Mouse (Mus musculus) CD4-positive, CD25-positive, alpha-beta regulatory T cell, adult 4 months (primary cell): ENCODE measurements around the gene Lman2l. TPM values are rescaled to one million over a fixed set of nuclear protein-coding genes. Genes with fewer than 3 reads are reported as not detected.

Experiments used
- ATAC-seq: one replicate; pipeline ENCODE4 v1.8.0; 2017
- polyA plus RNA-seq, 2 experiments: library from polyadenylated mRNA; unstranded; fragments of 100-300 nt; shearing (Covaris generic); gene quantifications; one replicate each; pipeline ENCODE4 v1.2.1; 2017

Gene Lman2l
- polyA plus RNA-seq, 2 experiments from 2014 or later = 11.0 to 11.8 TPM

- ATAC-seq = no peak
Measured at GRCm38 (mm10) chr1:36457388-36458014, 12.4 kb upstream of the Lman2l start.

DNA sequence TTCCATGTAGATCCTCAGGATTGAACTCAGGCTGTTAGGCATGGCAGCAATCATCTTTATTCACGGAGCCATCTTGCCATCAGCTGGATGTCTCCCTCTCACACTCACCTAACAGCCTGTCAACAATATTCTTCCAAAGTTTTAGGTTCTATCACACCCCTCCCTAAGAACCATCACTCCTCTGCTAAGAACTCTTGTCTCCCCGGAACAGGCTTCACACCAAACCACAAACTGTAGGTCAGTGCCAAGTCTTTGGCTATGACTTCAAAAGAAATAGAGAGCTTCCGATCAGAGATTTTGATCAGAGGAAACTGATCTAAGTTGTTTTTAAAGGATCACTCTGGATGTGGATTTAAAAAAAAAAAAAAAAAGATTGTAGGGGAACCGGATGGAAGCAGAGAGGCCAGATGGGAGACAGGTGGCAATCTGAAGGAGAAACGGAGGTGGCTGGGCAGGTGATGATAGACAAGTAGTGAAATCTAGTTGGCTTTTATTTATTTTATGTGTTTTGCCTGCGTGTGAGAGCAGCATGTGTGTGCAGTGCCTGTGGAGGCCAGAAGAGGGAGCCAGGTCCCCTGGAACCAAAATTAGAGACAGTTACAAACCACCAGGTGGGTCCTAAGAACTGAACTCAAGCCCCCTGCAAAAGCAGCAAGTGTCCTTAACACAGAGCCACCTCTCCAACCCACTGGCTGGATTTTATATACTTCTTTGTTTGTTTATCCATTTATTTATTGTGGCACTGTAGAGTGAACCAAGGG, 9.2 kb upstream of the Lman2l start:
- ATAC-seq = no peak

DNA sequence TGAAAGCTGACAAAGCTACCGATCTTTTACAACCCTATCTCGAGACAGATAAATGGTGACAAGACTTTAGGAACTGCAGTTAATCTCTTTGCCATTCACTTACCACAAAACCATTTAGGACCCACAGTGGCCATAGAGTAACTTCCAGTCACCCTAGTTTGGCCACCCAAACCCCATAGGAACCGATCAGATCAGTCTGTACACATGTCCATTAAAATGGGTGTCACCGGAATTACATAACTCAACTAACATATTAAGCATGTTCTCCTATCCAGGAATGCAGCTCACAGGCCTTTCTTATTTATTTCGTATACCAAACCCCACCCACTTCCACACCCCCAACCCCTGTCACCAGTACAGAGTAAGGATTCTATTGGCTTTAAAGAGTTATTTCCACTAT, 1.8 kb upstream of the Lman2l start:
- no peak for ATAC-seq

- no peak for ATAC-seq
Measured at GRCm38 (mm10) chr1:36446106-36446824, 1.2 kb upstream of the Lman2l start.

- ATAC-seq = no peak
Measured at GRCm38 (mm10) chr1:36445508-36445907, 437 bp upstream of the Lman2l start.

DNA sequence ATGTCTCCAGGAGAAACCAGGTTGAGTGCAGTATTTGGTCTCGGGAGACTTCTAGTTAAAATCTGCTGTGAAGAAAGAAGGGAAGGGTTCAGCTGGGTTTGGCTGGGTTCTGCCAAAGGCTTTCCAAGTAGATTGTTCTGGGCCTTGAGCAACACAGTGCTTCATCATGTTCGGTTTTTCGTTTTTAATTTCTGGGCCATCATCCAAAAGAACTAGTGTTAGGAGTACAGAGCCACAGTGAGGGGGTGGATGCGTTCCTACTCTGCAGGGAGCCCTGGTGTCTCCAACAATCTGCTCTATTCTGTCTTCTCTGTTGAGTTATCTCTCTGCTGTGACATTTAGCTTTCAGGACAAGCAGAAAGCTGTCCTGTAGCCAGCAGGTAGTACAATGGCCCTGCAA, 4.0 kb downstream of the Lman2l start:
- ATAC-seq = no peak

DNA sequence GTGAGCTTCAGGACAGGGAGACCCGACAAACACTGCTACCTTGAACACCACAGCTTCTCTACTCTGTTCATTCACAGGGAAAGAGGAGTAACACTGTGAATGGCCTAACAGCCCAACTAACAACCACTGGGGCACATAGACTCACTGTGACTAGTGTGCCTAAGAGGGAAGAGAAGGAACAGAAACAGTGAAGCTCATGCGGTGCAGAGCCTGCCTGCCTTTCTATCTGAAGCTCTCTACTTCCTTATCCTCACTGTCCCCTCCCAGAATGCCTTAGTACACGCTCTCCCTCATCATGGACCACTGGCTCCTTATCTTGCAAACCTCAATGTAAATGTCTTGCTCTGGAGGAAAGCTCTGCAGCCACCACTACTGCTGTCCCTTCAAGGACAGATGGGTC, 7.8 kb downstream of the Lman2l start:
- ATAC-seq = no peak

DNA sequence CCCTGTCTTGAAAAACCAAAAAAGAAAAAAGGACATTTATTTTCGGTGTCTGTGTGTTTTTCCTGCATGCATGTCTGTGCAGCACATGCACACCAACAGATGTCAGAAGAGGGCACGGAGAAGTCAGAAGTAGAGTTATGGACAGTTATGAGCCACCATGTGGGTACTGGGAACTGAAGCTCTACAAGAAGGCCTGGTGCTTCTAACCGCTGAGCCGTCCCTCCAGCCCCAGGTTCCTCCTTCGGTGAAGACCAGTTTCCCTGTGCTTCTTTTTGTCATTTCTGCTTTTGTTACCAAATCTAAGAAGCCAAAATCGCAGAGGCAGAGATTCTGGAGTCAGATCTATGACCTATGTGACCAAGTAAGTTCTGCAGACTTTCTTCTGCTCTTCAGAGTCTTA, 8.6 kb downstream of the Lman2l start:
- ATAC-seq = no peak

- no peak for ATAC-seq
Measured at GRCm38 (mm10) chr1:36435071-36435470, 10.0 kb downstream of the Lman2l start.

DNA sequence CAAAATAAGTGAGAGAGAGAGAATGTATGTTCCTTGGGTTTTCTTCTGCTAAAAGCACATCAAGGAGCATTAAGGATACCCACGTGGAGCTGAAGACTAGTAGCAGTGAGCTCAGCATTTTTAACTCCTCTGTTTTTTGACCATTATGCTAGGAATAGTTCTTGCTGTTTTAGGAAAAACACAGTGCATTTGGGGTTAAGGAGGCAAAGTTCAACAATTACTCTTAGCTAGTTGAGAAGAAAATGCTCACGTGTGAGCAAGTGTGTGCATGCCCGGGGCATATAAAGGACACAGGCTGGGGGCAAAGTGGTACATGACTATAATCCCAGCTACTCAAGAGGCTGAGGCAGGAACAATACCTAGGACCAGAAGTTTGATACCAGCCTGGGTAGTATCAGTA, 11.5 kb downstream of the Lman2l start:
- ATAC-seq = no peak

DNA sequence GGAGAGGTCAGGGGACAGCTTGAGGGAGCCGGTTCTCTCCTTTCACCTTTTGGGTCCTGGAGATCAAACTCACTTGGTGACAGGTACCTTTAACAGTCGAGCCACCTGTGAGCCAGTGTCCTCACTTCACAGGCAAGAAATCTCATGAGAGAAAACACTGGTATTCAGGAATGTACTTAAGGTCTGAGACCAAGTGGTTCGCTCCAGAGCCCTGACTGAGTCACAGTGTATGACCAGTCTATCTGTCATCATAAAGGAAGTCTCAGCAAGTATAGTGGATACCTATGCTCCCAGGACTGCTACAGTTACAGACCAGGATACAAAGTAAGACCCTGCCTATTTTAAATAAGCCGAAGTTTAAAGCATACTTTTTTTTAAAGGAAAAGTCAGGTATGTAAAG, 12.1 kb downstream of the Lman2l start:
- ATAC-seq = no peak

GRCm38 (mm10) chr1:36429511-36429910, 15.6 kb downstream of the Lman2l start:
- ATAC-seq = no peak

GRCm38 (mm10) chr1:36404531-36404930, 40.5 kb downstream of the Lman2l start:
- no peak for ATAC-seq

- ATAC-seq = no peak
Measured at GRCm38 (mm10) chr1:36401509-36401908, 43.6 kb downstream of the Lman2l start.

- no peak for ATAC-seq
Measured at GRCm38 (mm10) chr1:36397041-36397440, 48.0 kb downstream of the Lman2l start.

GRCm38 (mm10) chr1:36379582-36379981, 65.5 kb downstream of the Lman2l start:
- no peak for ATAC-seq

- no peak for ATAC-seq
Measured at GRCm38 (mm10) chr1:36378880-36379279, 66.2 kb downstream of the Lman2l start.

DNA sequence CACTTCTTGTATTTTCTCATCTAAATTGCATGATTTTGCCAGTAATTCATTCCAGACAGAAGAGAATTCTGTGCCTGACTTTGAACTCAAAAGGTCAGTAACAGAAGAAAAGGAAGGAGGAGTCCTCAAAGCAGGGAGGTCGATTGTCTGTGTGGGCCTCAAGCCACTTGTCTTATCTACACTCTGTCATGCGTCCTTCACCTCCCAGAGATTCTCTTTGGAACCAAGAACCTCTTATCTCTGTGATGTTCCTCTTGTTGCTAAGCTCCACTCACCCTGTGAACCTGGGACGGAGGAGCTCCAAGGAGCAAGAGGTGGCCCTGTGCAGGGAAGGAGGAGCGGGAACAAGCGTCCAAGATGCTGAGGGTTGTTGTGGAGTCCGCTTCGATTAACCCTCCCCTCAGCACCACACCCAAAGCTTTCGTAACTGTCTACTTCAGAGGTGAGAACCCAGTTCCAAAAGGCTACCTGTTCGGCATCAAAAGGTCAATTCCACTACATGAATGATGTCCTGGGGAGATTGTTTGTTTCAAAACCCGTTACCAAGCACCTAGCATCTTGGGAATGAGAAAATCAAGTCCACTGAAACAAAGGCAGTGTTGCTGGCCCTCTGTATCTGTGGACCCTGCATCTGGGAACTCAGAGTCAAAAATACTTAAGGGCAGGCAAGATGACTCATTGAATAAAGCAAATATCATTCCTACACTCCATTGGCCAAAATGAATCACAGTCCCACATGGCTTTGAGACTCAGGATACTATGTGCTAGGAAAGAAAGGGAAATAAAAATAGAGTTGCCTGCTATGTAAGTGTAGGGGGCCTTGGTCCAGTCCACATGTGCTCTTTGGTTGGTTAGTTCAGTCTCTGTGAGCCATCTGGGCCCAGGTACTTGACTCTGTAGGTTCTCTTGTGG, 72.9 kb downstream of the Lman2l start, which contains the start of gene Fer1l5:
Gene Fer1l5 (plus strand): TSS at position 358 of the 912 bp plus-strand sequence.
- ATAC-seq = no peak

- ATAC-seq = no peak
Measured at GRCm38 (mm10) chr1:36370918-36371317, 74.2 kb downstream of the Lman2l start.
